Mouse (Mus musculus) embryonic stem cell, embryonic (primary cell): Measurements from ENCODE around the gene Sptssb.

Source experiments
- CTCF ChIA-PET, 4 experiments: fragments of 300-600 bp in 2 of 4; fragments of 350-600 bp in 2 of 4; sonication (Branson Sonifier 250); formaldehyde crosslinking; loops; one replicate each; lab custom pipeline; 2022; ENCODE audit warnings: inconsistent platforms in 2 of 4; lab: Charles Lee
- POLR2A ChIA-PET, 4 experiments: fragments of 300-600 bp in 2 of 4; fragments of 350-600 bp in 2 of 4; sonication (Branson Sonifier 250); formaldehyde crosslinking; loops; one replicate each; lab custom pipeline; 2022; ENCODE audit warnings: antibody characterized with exemption in 4 of 4, inconsistent platforms in 1 of 4; lab: Charles Lee

Gene Sptssb

DNA sequence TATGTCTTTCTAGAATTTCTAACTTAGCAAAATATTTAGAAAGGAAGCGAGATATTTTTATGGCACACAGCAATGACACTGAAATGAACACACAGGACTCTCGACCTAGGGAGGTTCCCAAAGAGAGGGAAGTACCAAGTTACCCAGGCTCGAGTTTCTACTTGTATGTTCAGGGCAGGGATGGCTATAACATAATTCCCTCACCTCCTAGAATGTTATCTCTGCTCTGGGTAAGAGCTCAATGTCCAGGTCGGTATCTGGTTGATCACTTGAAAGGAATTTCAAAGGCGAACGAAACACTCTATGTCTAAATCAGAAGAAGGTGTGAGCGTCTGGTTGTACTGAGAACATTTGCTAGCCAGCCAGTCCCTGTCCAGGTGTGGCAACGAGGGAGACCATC lies 10.0 kb upstream of the Sptssb start:
- CTCF ChIA-PET = no interaction called here

DNA sequence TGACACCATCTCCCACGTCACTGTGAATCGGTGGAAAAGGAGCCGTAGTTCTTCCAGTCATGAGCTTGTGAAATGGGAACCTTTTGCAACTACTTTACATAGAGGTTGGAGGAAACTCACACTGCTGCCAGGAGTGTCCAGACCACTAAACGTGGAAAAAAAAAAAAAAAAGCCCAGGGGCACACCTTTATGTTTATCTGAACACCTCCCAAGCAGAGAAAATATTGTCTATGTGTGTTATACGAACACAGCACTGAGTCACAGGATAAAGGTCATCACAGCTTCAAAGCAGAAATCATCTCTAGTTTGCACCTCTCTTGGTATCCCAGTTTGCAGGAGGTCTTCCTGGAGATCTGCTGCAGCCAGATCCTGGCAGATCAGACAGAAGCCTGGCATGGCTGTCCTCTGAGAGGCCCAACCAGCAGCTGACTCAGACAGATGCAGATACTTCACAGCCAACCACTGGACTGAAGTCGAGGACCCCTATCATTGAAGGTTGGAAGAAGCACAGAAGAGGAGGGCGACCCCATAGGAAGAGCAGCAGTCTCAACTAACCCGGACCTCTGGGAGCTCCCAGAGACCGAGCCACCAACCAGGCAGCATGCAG lies 2.2 kb upstream of the Sptssb start:
- ChIA-PET POLR2A (interaction anchor here in 2 of 4 experiments (0.6 to 1.5 kb wide), 3 partner anchors 9 to 201 kb away, joined by 3 to 5 read pairs (median 4); no protein-coding TSS in a partner anchor), CTCF (interaction anchor here in 1 of 4 experiments (0.6 to 0.7 kb wide), 3 partner anchors 15 to 603 kb away, joined by 3 to 4 read pairs (median 4); no protein-coding TSS in a partner anchor)

More for the DNA sequence above, 10.0 kb upstream of the Sptssb start:
- POLR2A ChIA-PET = no interaction called here

DNA sequence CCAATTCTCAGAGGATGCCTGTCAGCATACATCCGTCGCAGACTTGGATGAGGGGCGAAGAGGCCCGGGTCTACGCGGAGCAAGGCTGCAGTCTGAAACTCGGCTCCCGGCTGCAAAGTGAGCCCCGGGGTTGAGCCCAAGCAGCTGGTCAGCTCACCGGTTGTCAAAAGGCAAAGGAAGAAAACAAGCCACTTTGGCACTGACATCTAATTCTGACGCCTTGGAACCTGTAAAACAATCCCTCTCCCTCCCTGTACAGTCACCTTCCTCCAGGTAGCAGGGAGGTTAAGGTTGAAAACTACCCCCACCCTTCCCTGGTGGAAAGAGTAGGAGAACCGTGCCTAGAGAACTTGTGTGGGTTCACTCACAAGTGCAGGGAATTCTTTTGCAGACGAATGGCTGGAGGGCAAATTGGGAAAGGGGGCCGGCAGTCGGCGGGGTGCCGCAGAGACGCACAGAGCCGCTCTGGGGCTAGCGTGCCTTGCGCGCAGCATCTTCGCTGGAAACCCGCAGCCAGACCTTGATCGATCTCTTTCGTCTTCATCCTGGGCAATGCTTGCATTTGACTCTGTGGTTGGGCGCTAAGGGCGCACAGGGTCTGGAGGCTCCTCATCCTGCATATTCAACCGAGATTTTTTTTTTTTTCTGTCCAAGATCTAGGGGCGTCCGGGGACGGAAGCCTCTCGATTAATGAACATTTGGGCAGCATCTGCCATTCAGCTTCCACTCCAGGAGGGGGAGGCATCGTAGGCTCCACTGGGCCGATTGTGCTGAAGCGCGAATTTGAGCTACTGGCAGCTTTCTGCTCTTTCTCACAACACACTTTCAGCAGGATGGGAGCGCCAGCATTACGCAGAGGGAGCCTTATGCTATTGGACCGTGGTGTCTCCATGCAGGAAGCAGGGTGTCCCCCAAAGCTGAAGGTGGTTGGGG lies 1.1 kb upstream of the Sptssb start:
- POLR2A ChIA-PET = interaction anchor here in 1 of 4 experiments (0.5 to 1.5 kb wide), 3 partner anchors 8 to 144 kb away, joined by 3 to 5 read pairs (median 3); no protein-coding TSS in a partner anchor
- CTCF ChIA-PET = interaction anchor here in 2 of 4 experiments (0.6 to 1.4 kb wide), 6 partner anchors 16 to 602 kb away, joined by 3 to 6 read pairs (median 4); no protein-coding TSS in a partner anchor

DNA sequence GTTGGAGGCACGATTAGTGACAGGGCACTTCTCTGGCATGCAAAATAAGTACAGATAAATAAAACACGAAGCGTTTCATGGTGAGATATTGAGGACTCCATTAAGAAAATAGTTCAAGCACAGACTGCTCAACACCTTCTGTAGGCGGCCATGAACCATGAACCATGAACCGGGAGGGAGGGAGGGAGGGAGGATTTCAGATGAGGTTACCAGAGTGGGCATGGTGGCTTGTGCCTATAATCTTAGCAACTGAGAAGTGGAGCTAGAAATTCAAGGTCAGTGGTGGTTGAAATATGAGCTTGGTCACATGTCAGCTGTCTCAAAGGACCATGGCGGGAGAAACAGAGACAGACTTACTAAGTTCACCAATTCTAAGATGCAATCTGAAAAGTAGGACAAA lies 20.3 kb downstream of the Sptssb start:
- ChIA-PET CTCF (no interaction called here), POLR2A (interaction anchor here in 2 of 4 experiments (0.6 to 1.4 kb wide), 3 partner anchors 10 to 85 kb away, joined by 3 to 5 read pairs (median 3); no protein-coding TSS in a partner anchor)

DNA sequence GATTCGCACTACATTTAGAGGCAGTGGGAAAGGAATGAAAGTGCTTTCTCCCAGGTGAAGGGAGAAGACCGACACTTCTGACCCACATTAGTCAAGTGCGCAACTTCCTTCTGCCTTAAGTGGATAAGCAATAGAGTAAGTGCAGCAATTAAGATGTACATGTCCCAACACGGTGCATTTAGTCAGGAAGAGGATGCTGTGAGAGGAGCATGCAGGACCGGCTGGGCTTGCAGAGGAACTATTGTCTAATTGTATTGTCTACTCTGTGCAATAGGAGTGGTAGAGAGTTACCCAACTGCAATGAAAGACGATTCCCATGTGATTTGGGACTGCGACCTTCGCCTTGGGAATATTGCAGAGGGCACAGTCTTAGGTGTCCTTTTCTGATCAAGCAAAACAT lies 30.2 kb downstream of the Sptssb start:
- ChIA-PET CTCF (no interaction called here), POLR2A (interaction anchor here in 2 of 4 experiments (0.6 to 0.7 kb wide), 2 partner anchors 10 to 436 kb away, joined by 3 to 5 read pairs; no protein-coding TSS in a partner anchor)

DNA sequence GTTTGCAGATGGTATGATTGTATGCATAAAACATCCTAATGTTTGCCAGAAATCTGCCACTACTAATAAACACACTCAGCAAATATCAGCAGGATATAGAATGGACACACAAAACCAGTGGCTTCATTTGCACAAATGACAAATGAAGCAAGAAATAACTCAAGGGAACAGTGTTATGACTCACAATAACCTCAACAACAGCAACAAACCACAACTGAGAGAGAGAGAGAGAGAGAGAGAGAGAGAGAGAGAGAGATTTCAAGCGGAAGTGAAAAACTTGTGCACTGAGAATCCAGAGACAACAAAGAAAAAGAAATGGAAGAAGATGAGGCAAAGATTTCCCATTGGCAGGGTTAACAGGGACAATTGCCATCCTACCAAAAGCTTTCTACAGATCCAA lies 35.2 kb downstream of the Sptssb start:
- POLR2A ChIA-PET = no interaction called here

DNA sequence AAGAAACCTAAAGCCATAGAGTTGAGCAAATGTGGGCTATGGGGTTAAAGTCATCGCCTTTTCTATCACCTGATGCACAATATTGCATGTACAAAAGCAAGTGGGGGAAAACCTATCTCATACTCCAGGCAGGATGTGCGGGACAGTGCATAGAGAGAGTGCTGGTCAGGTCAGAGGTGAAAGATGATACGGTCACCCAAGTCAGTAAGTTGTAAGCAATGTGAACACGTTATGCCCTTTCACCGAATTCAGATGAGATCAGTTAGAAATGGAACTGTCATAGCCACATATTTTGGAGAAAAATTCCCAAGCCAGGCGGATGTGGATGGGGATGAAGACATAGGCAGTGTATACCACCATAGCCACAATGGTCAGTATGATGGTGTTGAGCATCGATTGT lies 39.1 kb downstream of the Sptssb start:
- ChIA-PET POLR2A (no interaction called here), CTCF (interaction anchor here in 1 of 4 experiments (0.5 kb wide), 1 partner anchor 21 kb away, joined by 3 read pairs; no protein-coding TSS in a partner anchor)

More for the DNA sequence above, 35.2 kb downstream of the Sptssb start:
- CTCF ChIA-PET = no interaction called here

DNA sequence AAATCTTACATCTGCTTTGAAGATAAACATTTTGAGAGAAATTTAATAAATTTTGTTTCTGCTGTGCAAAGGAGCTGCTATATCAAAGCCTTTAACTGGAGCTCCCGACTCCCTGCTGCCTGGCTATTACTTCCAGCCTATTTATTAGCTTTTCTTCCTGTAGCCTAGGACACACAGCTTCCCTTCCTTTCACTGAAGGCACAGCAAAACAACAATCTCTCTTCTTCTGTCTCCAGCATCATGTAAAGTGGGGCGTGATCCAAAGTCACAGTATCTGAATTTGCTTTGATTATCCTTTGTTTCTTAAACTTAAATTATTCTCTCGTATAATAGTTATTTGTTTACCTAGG lies 39.9 kb downstream of the Sptssb start:
- CTCF ChIA-PET = interaction anchor here in 1 of 4 experiments (0.5 kb wide), 1 partner anchor 20 kb away, joined by 3 read pairs; no protein-coding TSS in a partner anchor
- POLR2A ChIA-PET = no interaction called here

DNA sequence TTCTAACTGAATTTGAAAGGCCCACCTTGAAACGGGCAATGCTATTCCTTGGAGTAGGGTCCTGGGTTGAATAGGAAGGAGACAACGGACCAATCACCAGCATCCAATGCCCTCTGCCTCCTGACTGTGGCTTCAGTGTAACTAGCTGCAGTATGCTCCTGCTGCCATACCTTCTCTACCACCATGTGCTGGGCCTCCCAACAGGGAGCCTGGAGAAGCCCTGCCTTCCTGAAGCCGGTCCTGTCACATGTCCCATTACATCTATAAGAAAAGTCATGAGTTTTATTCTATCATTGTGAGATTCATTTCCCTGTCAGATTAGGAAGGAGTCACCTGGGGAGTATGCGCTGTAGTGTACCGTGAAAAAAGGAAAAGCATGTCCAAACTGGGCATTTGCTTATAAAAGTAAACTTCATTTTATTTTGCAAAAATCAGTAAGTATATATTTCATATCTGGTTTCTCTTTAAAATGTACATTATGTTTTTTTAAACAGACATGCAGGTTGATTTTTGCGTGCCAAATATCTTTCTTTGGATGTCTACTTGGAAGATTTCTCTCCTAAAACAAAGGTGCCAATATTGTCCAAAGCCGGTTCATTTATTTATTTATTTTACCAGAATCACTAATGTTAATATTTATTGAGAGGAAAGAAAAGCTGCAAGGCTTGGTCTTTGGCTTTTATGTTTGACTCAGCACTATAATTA lies 40.4 kb downstream of the Sptssb start:
- ChIA-PET POLR2A (no interaction called here), CTCF (interaction anchor here in 1 of 4 experiments (0.6 kb wide), 1 partner anchor 56 kb away, joined by 4 read pairs; no protein-coding TSS in a partner anchor)

DNA sequence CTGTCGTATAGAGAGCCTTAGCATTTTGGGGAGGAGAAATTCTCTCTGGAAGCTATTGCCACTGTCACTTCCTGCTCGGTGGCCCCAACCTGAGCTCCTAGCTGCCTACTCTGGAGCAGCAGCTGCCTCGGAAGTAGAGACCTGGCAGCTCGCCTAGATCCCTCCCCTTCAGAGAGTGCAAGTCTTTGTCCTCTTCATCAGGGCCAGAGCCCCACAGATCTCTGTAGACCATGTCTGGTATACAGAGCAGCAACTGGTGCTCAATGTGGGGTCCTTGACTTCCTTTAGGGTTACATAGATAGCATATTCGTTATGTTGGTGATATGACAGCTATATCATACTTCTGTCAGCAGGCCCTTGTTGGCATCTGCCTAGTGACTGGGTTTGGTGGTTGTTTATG lies 41.3 kb downstream of the Sptssb start:
- ChIA-PET CTCF (interaction anchor here in 1 of 4 experiments (0.6 kb wide), 1 partner anchor 55 kb away, joined by 4 read pairs; no protein-coding TSS in a partner anchor), POLR2A (no interaction called here)

DNA sequence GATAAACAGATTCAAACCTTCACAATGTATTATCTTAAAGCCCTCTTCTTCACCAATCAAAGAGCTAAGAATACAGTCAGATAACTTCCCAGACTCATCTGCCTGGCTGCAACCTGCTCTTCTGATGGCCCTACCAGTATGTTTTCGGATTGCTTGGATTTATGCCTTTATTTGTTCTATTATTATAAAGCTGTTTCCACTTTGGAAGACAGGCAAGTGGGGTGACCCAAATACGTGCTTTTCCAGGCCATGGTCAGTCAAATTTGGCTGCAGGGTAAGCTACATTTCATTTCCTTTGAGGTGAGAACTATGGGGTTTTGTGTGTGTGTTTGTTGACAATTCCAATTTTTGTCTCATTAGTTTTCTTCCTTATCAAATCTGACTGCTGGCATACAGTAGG lies 43.2 kb downstream of the Sptssb start:
- ChIA-PET CTCF (interaction anchor here in 1 of 4 experiments (0.5 kb wide), 1 partner anchor 104 kb away, joined by 3 read pairs; no protein-coding TSS in a partner anchor), POLR2A (no interaction called here)

DNA sequence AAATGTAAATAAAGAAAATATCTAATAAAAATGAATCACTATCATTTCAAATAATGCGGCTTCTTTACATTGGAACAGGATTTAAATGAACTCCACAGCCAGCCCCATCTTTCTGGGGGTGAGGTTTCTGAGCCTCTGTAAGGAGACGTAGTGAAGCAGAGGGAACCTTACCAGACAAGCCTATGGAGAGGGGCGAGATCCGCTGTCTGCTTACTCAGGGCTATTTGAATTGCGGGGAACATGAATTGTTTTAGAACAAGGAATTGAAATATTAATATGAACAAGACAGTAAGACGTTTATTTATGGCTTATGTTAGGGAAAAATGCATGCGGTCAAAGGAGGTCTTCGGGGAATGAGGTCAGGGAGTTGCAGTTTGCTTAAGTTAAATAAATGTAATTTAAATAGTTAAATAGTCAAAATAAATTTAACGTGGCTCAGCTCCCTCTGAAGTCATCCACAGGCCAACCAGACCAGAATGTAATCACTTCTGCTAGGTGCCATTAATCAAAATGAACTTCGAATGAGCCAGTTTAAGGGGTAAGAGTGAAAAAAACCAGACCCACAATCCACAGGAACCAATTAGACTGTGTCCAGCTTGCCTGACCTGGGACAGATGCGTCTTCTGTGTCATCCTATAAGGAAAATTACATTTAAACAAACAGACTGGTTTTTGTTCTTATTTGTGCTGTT lies 46.6 kb downstream of the Sptssb start:
- CTCF ChIA-PET = no interaction called here
- POLR2A ChIA-PET = no interaction called here

DNA sequence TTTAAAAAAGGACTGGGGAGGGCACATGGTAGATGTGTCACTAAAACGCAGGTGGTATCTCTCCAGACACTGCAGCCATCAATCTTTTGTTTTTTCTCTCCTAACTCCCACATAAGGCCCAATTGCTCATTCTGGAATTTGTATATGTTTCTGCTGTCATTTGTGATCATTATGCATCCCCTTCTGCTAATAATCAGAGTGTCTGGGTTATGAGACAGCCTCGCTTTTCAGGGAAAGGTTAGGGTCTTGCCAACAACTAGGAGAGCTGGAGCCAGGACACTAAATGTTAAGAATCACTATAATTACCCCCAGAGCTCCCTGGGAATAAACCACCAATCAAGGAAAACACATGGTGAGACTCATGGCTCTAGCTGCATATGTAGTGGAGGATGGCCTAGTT lies 47.3 kb downstream of the Sptssb start:
- ChIA-PET POLR2A (interaction anchor here in 1 of 4 experiments (0.6 kb wide), 1 partner anchor 79 kb away, joined by 3 read pairs; no protein-coding TSS in a partner anchor), CTCF (no interaction called here)

DNA sequence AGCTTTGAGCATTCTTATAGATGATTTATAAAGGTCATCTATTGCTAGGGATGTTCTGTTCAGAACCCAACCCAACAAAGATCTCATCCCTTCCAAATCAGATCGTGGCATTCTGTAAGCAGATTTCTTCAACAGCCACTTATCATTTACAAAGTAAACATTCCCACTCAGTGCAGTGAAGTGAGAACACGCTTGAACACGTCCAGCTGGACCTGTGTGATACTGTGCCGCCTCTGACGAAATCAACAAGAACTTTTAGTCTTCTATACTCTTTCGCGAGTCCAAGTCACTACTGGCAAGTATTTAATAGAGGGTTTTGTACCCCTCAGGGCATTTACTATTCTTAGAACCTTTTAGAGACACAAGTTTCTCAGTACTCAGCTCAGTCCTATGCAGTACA lies 51.3 kb downstream of the Sptssb start:
- CTCF ChIA-PET = no interaction called here
- POLR2A ChIA-PET = no interaction called here

DNA sequence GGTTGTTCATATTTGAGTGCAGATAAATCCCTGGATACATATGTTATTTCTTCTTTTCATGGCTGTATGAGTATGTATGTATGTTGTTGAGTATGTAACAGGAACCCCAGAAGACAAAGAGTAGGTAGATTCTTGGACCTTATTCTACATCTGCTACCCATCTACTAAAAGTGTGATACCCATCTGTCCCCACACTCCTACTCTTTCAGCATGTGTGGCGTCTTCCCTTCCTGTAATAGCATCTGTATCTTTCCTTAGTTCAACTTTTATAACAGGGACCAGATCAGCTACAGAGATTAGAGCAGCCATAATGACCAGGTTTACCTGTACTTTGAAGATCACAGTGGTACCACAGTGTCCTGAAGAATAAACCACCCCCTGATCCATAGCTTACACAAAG lies 56.6 kb downstream of the Sptssb start:
- POLR2A ChIA-PET = no interaction called here
- CTCF ChIA-PET = no interaction called here

DNA sequence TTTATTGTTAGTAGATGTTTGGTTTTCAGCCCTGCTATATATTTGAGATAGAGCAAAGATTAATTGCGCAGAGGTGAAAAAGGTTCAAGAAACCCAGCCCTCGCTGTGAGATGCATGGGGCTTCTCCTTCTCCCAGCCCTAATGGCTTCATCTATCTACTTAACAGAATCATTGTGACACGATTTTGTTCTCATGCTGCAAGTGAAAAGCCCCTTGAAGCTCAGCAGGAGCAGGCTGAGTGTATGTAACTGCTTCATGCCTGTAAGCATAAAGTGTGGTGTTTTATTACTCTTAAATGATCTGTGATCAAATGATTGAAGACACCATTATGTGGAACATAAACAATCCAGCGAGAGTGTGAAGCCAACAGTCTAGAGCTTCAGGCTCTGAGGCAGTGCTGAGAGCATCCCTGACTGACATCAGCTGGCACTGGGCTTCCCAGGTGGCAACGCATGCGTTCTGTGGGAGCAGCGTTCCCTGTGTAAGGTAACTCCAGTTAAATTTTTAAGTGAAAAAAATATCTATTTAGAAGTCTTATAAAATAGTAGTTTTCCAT lies 58.8 kb downstream of the Sptssb start:
- CTCF ChIA-PET = interaction anchor here in 1 of 4 experiments (0.6 kb wide), 1 partner anchor 18 kb away, joined by 4 read pairs; no protein-coding TSS in a partner anchor
- POLR2A ChIA-PET = no interaction called here

DNA sequence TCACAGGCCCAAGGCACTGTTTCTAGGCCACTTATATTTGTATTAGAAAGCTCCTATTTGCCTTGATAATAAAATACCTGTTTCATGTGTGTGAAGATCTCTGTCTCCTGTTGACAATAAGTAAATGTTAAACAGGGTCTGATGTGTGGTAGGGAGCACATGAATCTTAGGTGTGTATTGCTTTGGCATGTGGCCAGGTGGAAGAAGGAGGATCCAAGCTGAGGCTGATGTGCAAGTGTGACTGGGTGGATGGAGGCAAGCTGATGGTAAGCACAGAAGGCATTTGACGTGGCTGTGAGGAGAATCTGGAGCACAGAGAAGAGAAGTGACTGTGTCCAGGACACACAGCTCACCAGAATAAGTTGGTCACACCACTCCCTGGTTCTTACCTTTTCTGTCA lies 60.6 kb downstream of the Sptssb start:
- POLR2A ChIA-PET = no interaction called here
- CTCF ChIA-PET = no interaction called here

DNA sequence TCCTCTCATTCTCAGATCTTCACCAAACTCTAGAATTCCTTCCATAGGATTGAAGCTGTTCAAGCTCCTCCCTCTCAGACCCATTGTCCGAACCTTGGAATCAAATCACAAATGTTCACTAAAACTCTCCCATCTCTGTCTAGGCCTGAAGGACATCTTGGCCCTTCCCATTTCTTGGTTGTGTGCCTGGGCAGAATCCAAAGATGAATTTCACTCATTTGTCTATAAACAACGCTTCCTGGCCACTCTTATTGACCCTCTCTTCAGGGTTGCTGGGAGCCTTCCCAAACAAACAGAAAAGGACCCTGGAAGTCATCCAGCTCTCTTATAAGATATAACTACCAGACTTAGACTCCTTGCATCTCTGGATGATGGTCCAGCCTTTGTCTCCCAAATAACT lies 61.8 kb downstream of the Sptssb start:
- CTCF ChIA-PET = interaction anchor here in 1 of 4 experiments (0.5 kb wide), 1 partner anchor 559 kb away, joined by 4 read pairs; no protein-coding TSS in a partner anchor
- POLR2A ChIA-PET = no interaction called here
